Mouse (Mus musculus) liver, postnatal 0 days (tissue): ENCODE results near the gene Nos1.

Source experiments
- CTCF ChIP-seq: sonication (generic); IDR thresholded peaks from 2 replicates; pipeline ENCODE4 v1.5.1; 2016; ENCODE audit warnings: antibody characterized with exemption, low read depth
- EP300 ChIP-seq: IDR thresholded peaks from 2 replicates; pipeline ENCODE4 v1.6.1; 2016; ENCODE audit warnings: antibody characterized with exemption, low read depth, mild to moderate bottlenecking

GRCm38 (mm10) chr5:117837731-117838130 is 56.9 kb downstream of the Nos1 start:
- TF ChIP-seq EP300 (no peak), CTCF (no peak)
